Mouse (Mus musculus) neural tube, embryonic 11.5 days (tissue): ENCODE measurements around the gene Pawr. TPM values are rescaled to one million over a fixed set of nuclear protein-coding genes. Genes with fewer than 3 reads are reported as not detected.
A peak's percentile ranks its signal among the peaks of the same experiment; 100 is the strongest.
"Not testable (repeated sequence)": the region's sequence is repeated elsewhere in the genome, so short reads cannot be mapped to it uniquely, and the experiment has no call there.

Experiments used
- ATAC-seq: fragments of 200-750 bp; cut with Nextera tagmentation; 2 replicates; pipeline ENCODE4 v1.8.0; 2017; ENCODE audit warnings: moderate number of reproducible peaks, mild to moderate bottlenecking, moderate TSS enrichment, moderate library complexity; ENCODE audit not compliant: insufficient read depth, low FRiP score, low TSS enrichment
- DNase-seq: peaks from one replicate; pipeline ENCODE4 v3.0.0-alpha.2; 2015; ENCODE audit warnings: low spot score
- H3K27ac ChIP-seq: fragments of 300-500 bp; sonication (generic); 2 replicates; pipeline ENCODE4 v1.5.1; 2014; ENCODE audit warnings: low read depth, mild to moderate bottlenecking, low read length
- H3K27me3 ChIP-seq: fragments of 300-500 bp; sonication (generic); 2 replicates; pipeline ENCODE4 v1.6.1; 2014; ENCODE audit warnings: mild to moderate bottlenecking, low read length, mixed read lengths; ENCODE audit not compliant: control insufficient read depth, insufficient read depth
- H3K36me3 ChIP-seq: fragments of 300-500 bp; sonication (generic); 2 replicates; pipeline ENCODE4 v1.6.1; 2014; ENCODE audit warnings: mild to moderate bottlenecking, low read length, moderate library complexity, mixed read lengths; ENCODE audit not compliant: control insufficient read depth, insufficient read depth
- H3K4me1 ChIP-seq: fragments of 300-500 bp; sonication (generic); 2 replicates; pipeline ENCODE4 v1.6.1; 2014; ENCODE audit warnings: low read length, mixed read lengths; ENCODE audit not compliant: control insufficient read depth, insufficient read depth
- H3K4me2 ChIP-seq: fragments of 300-500 bp; sonication (generic); 2 replicates; pipeline ENCODE4 v1.6.1; 2014; ENCODE audit warnings: low read depth, mild to moderate bottlenecking, moderate library complexity
- H3K4me3 ChIP-seq: fragments of 300-500 bp; sonication (generic); 2 replicates; pipeline ENCODE4 v1.5.1; 2014; ENCODE audit warnings: low read depth, low read length
- H3K9ac ChIP-seq: fragments of 300-500 bp; sonication (generic); 2 replicates; pipeline ENCODE4 v1.6.1; 2014; ENCODE audit warnings: mild to moderate bottlenecking, low read length
- H3K9me3 ChIP-seq: fragments of 300-500 bp; sonication (generic); 2 replicates; pipeline ENCODE4 v1.6.1; 2016; ENCODE audit warnings: low read length; ENCODE audit not compliant: control insufficient read depth
- WGBS: fragments of 180-500 bp; shearing (Covaris S2); extraction: QIAGEN DNeasy Blood & Tissue Kit; methylation state at CpG from one replicate; pipeline ENCODE4 v1.1.7; 2014; 5-methylcytosine and 5-hydroxymethylcytosine counted together
- polyA plus RNA-seq: library from polyadenylated mRNA; unstranded; fragments of >200 nt; fragmentation: Nextera tagmentation; extraction: Ambion mirVana; gene quantifications from 2 replicates; pipeline ENCODE4 v1.2.1, GENCODE M21; 2014

Pawr gene
- polyA plus RNA-seq, 1 experiment from 2014 or later, result 15.1 TPM

DNA sequence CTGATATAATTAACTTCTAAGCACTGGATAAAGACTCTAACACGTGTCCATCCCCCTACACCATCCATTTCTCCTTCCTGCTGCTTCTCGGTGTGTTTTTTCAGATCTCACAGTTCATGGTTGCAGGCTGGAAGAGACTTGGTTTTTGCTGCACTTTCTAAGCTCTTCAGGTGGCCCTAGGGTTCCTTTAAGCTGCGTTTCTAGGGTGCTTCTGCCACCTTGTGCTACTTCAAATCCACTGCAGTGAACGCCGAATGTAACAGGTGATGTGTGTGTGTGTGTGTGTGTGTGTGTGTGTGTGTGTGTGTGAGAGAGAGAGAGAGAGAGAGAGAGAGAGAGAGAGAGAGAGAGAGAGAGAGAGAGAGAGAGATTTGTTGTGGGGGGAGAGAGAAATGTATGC lies 103.7 kb downstream of the Pawr start:
- Histone ChIP-seq H3K9ac (no peak overlapping the region), H3K27ac (no peak overlapping the region), H3K4me1 (no peaks in the 10 kb centered on the region), H3K27me3 (no peaks in the 10 kb centered on the region), H3K36me3 (no peaks in the 10 kb centered on the region), H3K9me3 (no peaks in the 10 kb centered on the region), H3K4me2 (no peak overlapping the region), H3K4me3 (no peak overlapping the region)
- 42% methylated on average over 5 of the region's 5 CpGs for WGBS
- no peak for ATAC-seq
- peak; percentile 29 for DNase-seq

DNA sequence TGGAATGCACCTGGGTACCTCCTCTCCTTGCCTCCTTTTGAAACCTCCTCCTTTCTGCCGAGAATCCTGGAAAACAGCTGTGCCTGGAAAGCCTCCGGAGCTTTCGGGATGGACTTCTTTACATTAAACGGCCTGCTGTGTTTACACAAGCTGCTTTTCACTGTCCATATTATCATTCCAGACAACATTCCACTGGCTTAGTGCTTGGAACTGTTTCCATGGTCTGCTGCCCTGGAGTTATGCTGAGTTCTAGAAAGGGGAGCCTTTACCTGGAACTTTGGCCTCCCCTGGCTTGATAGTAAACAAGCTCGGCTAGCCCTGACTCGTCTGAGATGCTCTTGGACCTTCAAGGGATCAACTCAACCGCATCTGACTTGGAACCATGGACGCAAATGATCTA lies 104.4 kb downstream of the Pawr start:
- WGBS, result 51% methylated on average over 8 of the region's 8 CpGs
- no peak overlapping the region for H3K9ac ChIP-seq
- no peaks in the 10 kb centered on the region for H3K9me3 ChIP-seq
- no peak overlapping the region for H3K4me3 ChIP-seq
- H3K27me3 ChIP-seq, result no peaks in the 10 kb centered on the region
- no peak overlapping the region for H3K4me2 ChIP-seq
- no peak overlapping the region for H3K27ac ChIP-seq
- DNase-seq (peak; percentile 20), ATAC-seq (no peak)
- H3K4me1 ChIP-seq, result no peaks in the 10 kb centered on the region
- no peaks in the 10 kb centered on the region for H3K36me3 ChIP-seq

DNA sequence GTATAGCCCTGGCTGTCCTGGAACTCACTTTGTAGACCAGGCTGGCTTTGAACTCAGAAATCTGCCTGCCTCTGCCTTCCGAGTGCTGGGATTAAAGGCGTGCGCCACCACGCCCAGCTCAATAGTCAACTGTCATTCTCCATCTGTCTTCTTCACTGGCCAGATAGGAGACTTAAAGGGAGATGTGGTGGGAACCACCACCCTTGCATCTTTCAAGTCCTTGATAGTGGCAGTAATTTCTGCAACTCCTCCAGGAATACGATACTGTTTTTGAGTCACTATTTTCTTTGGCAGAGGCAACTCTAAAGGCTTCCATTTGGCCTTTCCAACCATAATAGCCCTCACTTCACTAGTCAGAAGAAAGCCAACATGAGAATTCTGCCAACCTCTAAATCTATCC lies 108.3 kb downstream of the Pawr start:
- H3K36me3 ChIP-seq, result not testable (repeated sequence)
- 90% methylated on average over 5 of the region's 5 CpGs for WGBS

GRCm38 (mm10) chr10:108443931-108444876 lies 112.3 kb downstream of the Pawr start:
- Histone ChIP-seq H3K36me3 (no peaks in the 10 kb centered on the region), H3K27ac (no peak overlapping the region), H3K9ac (no peak overlapping the region), H3K27me3 (no peaks in the 10 kb centered on the region), H3K9me3 (no peaks in the 10 kb centered on the region), H3K4me1 (peaks cover 6% of the 10 kb centered on the region; the same call in 1 of the 2 replicates), H3K4me2 (no peak overlapping the region), H3K4me3 (no peak overlapping the region)
- ATAC-seq (peak; percentile 35; the same call in 1 of the 2 replicates), DNase-seq (no peak)
- WGBS, result 48% methylated on average over 19 of the region's 19 CpGs

More for the DNA sequence above, 108.3 kb downstream of the Pawr start:
- not testable (repeated sequence) for H3K4me3 ChIP-seq, H3K9ac ChIP-seq, H3K4me1 ChIP-seq, H3K27me3 ChIP-seq, DNase-seq, H3K27ac ChIP-seq, H3K4me2 ChIP-seq, H3K9me3 ChIP-seq, ATAC-seq

DNA sequence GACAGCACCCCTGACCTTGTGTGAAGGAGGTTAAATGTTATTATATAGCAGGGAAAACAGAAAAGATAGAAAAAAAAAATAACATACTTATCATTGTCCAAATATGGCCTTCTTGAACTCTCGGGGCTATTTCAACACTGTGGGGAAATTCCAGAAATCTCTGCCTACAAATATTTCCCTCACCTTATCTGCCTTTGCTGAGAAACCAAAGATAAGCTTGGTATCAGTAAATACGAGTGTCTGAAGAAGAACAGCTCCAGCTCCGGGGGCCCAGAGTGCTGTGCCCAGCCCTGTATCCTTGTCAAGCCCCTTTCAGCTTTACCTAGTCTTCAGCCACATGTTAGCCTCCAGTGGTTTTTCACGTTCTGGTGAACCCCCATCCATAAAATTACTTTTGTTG lies 113.2 kb downstream of the Pawr start:
- no peak overlapping the region for H3K9ac ChIP-seq
- no peak overlapping the region for H3K27ac ChIP-seq
- DNase-seq (no peak), ATAC-seq (no peak)
- H3K27me3 ChIP-seq, result no peaks in the 10 kb centered on the region
- no peaks in the 10 kb centered on the region for H3K9me3 ChIP-seq
- H3K4me3 ChIP-seq, result no peak overlapping the region
- no peaks in the 10 kb centered on the region for H3K36me3 ChIP-seq
- H3K4me1 ChIP-seq, result peaks cover 6% of the 10 kb centered on the region; the same call in 1 of the 2 replicates
- no peak overlapping the region for H3K4me2 ChIP-seq
- WGBS, result 70% methylated on average over 4 of the region's 4 CpGs

GRCm38 (mm10) chr10:108445606-108446005 lies 113.7 kb downstream of the Pawr start:
- Histone ChIP-seq H3K4me1 (peaks cover 6% of the 10 kb centered on the region; the same call in 1 of the 2 replicates), H3K9me3 (no peaks in the 10 kb centered on the region), H3K36me3 (no peaks in the 10 kb centered on the region), H3K4me3 (no peak overlapping the region), H3K9ac (no peak overlapping the region), H3K27me3 (no peaks in the 10 kb centered on the region), H3K27ac (no peak overlapping the region), H3K4me2 (no peak overlapping the region)
- no peak for ATAC-seq
- WGBS, result 80% methylated on average over 10 of the region's 10 CpGs
- DNase-seq, result no peak

- H3K4me3 ChIP-seq, result peak overlapping the region; percentile 20
- no peaks in the 10 kb centered on the region for H3K9me3 ChIP-seq
- 12% methylated on average over 20 of the region's 24 CpGs for WGBS
- no peak overlapping the region for H3K27ac ChIP-seq
- peak overlapping the region; percentile 35 for H3K9ac ChIP-seq
- H3K27me3 ChIP-seq, result no peaks in the 10 kb centered on the region
- peak overlapping the region; percentile 46 for H3K4me2 ChIP-seq
- H3K4me1 ChIP-seq, result peaks cover 6% of the 10 kb centered on the region; the same call in 1 of the 2 replicates
- no peaks in the 10 kb centered on the region for H3K36me3 ChIP-seq
- peak; percentile 68 for ATAC-seq
- peak; percentile 62 for DNase-seq
Measured at GRCm38 (mm10) chr10:108446041-108446931, 114.4 kb downstream of the Pawr start.

DNA sequence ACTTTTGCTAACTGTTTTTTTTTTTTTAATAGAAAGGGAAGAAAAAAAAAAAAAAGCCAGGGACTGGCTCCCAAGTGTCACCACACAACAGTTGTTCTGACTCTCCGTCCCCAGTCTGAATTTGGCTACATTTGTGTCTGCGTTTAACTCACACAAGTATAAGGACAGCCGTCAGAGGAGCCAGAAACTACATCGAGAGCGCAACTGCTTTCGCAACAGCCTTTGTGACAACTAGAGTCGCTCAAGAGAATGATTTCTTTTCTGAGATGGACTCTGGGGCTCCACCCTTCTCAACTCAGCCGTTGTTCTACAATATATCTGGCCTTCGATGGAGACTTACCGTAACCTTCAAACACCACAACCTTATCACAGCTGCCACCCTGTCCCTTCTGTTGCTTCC lies 115.3 kb downstream of the Pawr start:
- WGBS, result 85% methylated on average over 10 of the region's 10 CpGs

More for the DNA sequence above, 115.3 kb downstream of the Pawr start:
- Histone ChIP-seq H3K4me1 (peaks cover 6% of the 10 kb centered on the region; the same call in 1 of the 2 replicates), H3K9ac (no peak overlapping the region), H3K27ac (no peak overlapping the region), H3K36me3 (no peaks in the 10 kb centered on the region), H3K27me3 (no peaks in the 10 kb centered on the region), H3K9me3 (no peaks in the 10 kb centered on the region), H3K4me2 (no peak overlapping the region), H3K4me3 (no peak overlapping the region)
- ATAC-seq, result no peak
- DNase-seq, result no peak
